Mouse (Mus musculus) MEL (cell line): Measurements from ENCODE around the gene Ttc3. TPM values are rescaled to one million over a fixed set of nuclear protein-coding genes. Genes with fewer than 3 reads are reported as not detected.

Experiments
- DNase-seq: peaks from one replicate; pipeline ENCODE4 v3.0.0; 2011; ENCODE audit warnings: low read depth, low spot score
- H3K27ac ChIP-seq: 2 replicates; pipeline ENCODE4 v1.5.1; 2012; ENCODE audit warnings: low read depth, mild to moderate bottlenecking, control low read depth, low read length, moderate library complexity; ENCODE audit not compliant: control insufficient read depth
- H3K27me3 ChIP-seq, 2 experiments: fragments of 150-350 bp in 1 of 2; sonication (generic) in 1 of 2; 2 replicates each; pipeline ENCODE4 v1.6.1; 2012; ENCODE audit warnings: low read length in 2 of 2, mild to moderate bottlenecking in 2 of 2, improper control_type of control experiment in 1 of 2, moderate library complexity in 1 of 2; ENCODE audit not compliant: insufficient read depth in 2 of 2, control insufficient read depth in 1 of 2
- H3K36me3 ChIP-seq, 2 experiments: 2 replicates each; pipeline ENCODE4 v1.6.1; 2012 to 2014; ENCODE audit warnings: low read length in 2 of 2, improper control_type of control experiment in 1 of 2, inconsistent platforms in 1 of 2, mild to moderate bottlenecking in 1 of 2; ENCODE audit not compliant: insufficient read depth in 2 of 2, control insufficient read depth in 1 of 2
- H3K4me1 ChIP-seq, 2 experiments: fragments of 150-350 bp in 1 of 2; sonication (generic) in 1 of 2; 2 replicates each; pipeline ENCODE4 v1.6.1; 2012; ENCODE audit warnings: low read length in 2 of 2, improper control_type of control experiment in 1 of 2, mild to moderate bottlenecking in 1 of 2; ENCODE audit not compliant: insufficient read depth in 2 of 2, control insufficient read depth in 1 of 2
- H3K4me3 ChIP-seq, 2 experiments: fragments of 150-350 bp in 1 of 2; sonication (generic) in 1 of 2; 2 replicates each; pipeline ENCODE4 v1.5.1; 2012; ENCODE audit warnings: low read depth in 2 of 2, low read length in 2 of 2, mild to moderate bottlenecking in 2 of 2, moderate library complexity in 2 of 2, control low read depth in 1 of 2, improper control_type of control experiment in 1 of 2; ENCODE audit not compliant: control insufficient read depth in 1 of 2, insufficient read depth in 1 of 2
- H3K79me2 ChIP-seq: 2 replicates; pipeline ENCODE4 v1.6.1; 2012; ENCODE audit warnings: mild to moderate bottlenecking, low read length, moderate library complexity; ENCODE audit not compliant: control insufficient read depth, poor library complexity, insufficient read depth
- H3K9ac ChIP-seq: 2 replicates; pipeline ENCODE4 v1.6.1; 2012; ENCODE audit warnings: low read depth, mild to moderate bottlenecking, control low read depth, low read length, moderate library complexity; ENCODE audit not compliant: control insufficient read depth, poor library complexity, severe bottlenecking
- H3K9me3 ChIP-seq: fragments of 150-350 bp; sonication (generic); replicated peaks from 2 replicates; pipeline ENCODE4 v1.6.1; 2012; ENCODE audit warnings: mild to moderate bottlenecking, low read length, improper control_type of control experiment, moderate library complexity; ENCODE audit not compliant: insufficient read depth
- BHLHE40 ChIP-seq: IDR thresholded peaks from 2 replicates; pipeline ENCODE4 v1.6.1; 2012; ENCODE audit warnings: low read depth, mild to moderate bottlenecking, inconsistent platforms, low read length, improper control_type of control experiment, borderline replicate concordance
- CHD1 ChIP-seq: IDR thresholded peaks from 2 replicates; pipeline ENCODE4 v1.6.1; 2012; ENCODE audit warnings: low read depth, mild to moderate bottlenecking, inconsistent platforms, low read length, improper control_type of control experiment
- CHD2 ChIP-seq: IDR thresholded peaks from 2 replicates; pipeline ENCODE4 v1.6.1; 2011; ENCODE audit warnings: low read length, improper control_type of control experiment
- E2F4 ChIP-seq: IDR thresholded peaks from 2 replicates; pipeline ENCODE4 v1.6.1; 2011; ENCODE audit warnings: low read depth, low read length, improper control_type of control experiment, borderline replicate concordance
- KAT2A ChIP-seq: conservative IDR thresholded peaks from 2 replicates; pipeline ENCODE4 v1.6.1; 2012; ENCODE audit warnings: low read depth, low read length, improper control_type of control experiment, inconsistent platforms
- MAFK ChIP-seq: IDR thresholded peaks from 2 replicates; pipeline ENCODE4 v1.6.1; 2011; ENCODE audit warnings: low read depth, mild to moderate bottlenecking, low read length, improper control_type of control experiment, borderline replicate concordance
- MXI1 ChIP-seq: IDR thresholded peaks from 2 replicates; pipeline ENCODE4 v1.6.1; 2011; ENCODE audit warnings: mild to moderate bottlenecking, low read depth, low read length, improper control_type of control experiment
- MYB ChIP-seq: IDR thresholded peaks from 2 replicates; pipeline ENCODE4 v1.6.1; 2011; ENCODE audit warnings: mild to moderate bottlenecking, low read depth, low read length, improper control_type of control experiment
- MYC ChIP-seq: IDR thresholded peaks from 2 replicates; pipeline ENCODE4 v1.6.1; 2011; ENCODE audit warnings: low read depth, mild to moderate bottlenecking, low read length, improper control_type of control experiment, moderate library complexity
- NELFE ChIP-seq: IDR thresholded peaks from 2 replicates; pipeline ENCODE4 v1.6.1; 2011; ENCODE audit warnings: low read depth, low read length, improper control_type of control experiment
- POLR2A ChIP-seq, 2 experiments: IDR thresholded peaks; 2 replicates each; pipeline ENCODE4 v1.6.1; 2011 to 2012; ENCODE audit warnings: low read length in 2 of 2, mild to moderate bottlenecking in 2 of 2, control low read depth in 1 of 2, improper control_type of control experiment in 1 of 2, low read depth in 1 of 2, moderate library complexity in 1 of 2; ENCODE audit not compliant: control insufficient read depth in 1 of 2, insufficient read depth in 1 of 2, poor library complexity in 1 of 2
- RAD21 ChIP-seq: IDR thresholded peaks from 2 replicates; pipeline ENCODE4 v1.6.1; 2011; ENCODE audit warnings: mild to moderate bottlenecking, low read depth, low read length, improper control_type of control experiment
- RCOR1 ChIP-seq: IDR thresholded peaks from 2 replicates; pipeline ENCODE4 v1.6.1; 2012; ENCODE audit warnings: low read depth, mild to moderate bottlenecking, inconsistent platforms, low read length, improper control_type of control experiment
- TAL1 ChIP-seq: IDR thresholded peaks from 2 replicates; pipeline ENCODE4 v1.6.1; 2012; ENCODE audit warnings: mild to moderate bottlenecking, inconsistent platforms, low read length, moderate library complexity, mixed read lengths
- TBP ChIP-seq: IDR thresholded peaks from 2 replicates; pipeline ENCODE4 v1.8.0; 2011; ENCODE audit warnings: low read depth, low read length, improper control_type of control experiment
- UBTF ChIP-seq: IDR thresholded peaks from 2 replicates; pipeline ENCODE4 v1.6.1; 2012; ENCODE audit warnings: low read depth, mild to moderate bottlenecking, inconsistent platforms, low read length, improper control_type of control experiment, moderate library complexity, borderline replicate concordance; ENCODE audit not compliant: insufficient read depth
- USF2 ChIP-seq, 2 experiments: IDR thresholded peaks; 2 replicates each; pipeline ENCODE4 v1.6.1; 2011 to 2012; ENCODE audit warnings: improper control_type of control experiment in 2 of 2, low read length in 2 of 2, borderline replicate concordance in 1 of 2, inconsistent platforms in 1 of 2, low read depth in 1 of 2, mild to moderate bottlenecking in 1 of 2; ENCODE audit not compliant: insufficient read depth in 1 of 2
- ZKSCAN1 ChIP-seq: IDR thresholded peaks from 2 replicates; pipeline ENCODE4 v1.6.1; 2012; ENCODE audit warnings: low read depth, mild to moderate bottlenecking, inconsistent platforms, low read length, improper control_type of control experiment, moderate library complexity
- ZMIZ1 ChIP-seq: IDR thresholded peaks from 2 replicates; pipeline ENCODE4 v1.6.1; 2012; ENCODE audit warnings: low read depth, mild to moderate bottlenecking, inconsistent platforms, low read length, improper control_type of control experiment, moderate library complexity
- ZNF384 ChIP-seq: IDR thresholded peaks from 2 replicates; pipeline ENCODE4 v1.6.1; 2012; ENCODE audit warnings: low read depth, mild to moderate bottlenecking, inconsistent platforms, low read length, improper control_type of control experiment
- polyA plus RNA-seq, 2 experiments: library from polyadenylated mRNA; stranded (reverse) in 1 of 2; unstranded in 1 of 2; fragments of >175 nt in 1 of 2; fragments of >200 nt in 1 of 2; gene quantifications; 2 replicates each; pipeline versions ENCODE4 v1.2.1 to v1.2.4; 2012; ENCODE audit warnings: low replicate concordance in 2 of 2, low read depth in 1 of 2; ENCODE audit not compliant: insufficient read length in 2 of 2, insufficient read depth in 1 of 2, missing spikeins in 1 of 2
- total RNA-seq: library from RNA; depleted of rRNA; stranded (reverse); fragments of 300-350 nt; gene quantifications from 2 replicates; pipeline ENCODE4 v1.2.3, GENCODE M21; 2012

Ttc3 gene
- total and polyA plus RNA-seq, 3 experiments = 46.4 to 352 (median 47.5) TPM

- TF ChIP-seq MXI1 (peak; percentile 62; the same call in 1 of the 2 replicates), ZMIZ1 (no peak), TAL1 (no peak), NELFE (no peak; the same call in 1 of the 2 replicates), MYB (0 out of 2 replicates have a peak, but pooled peaks have one; percentile 11), CHD2 (no peak), E2F4 (no peak), USF2 (IDR thresholded peaks at IDR 0.05; ENCODE audit: borderline replicate concordance in 1 of 2, insufficient read depth in 1 of 2, low read depth in 1 of 2, low read length in 2 of 2) (no peak), KAT2A (no peak), RCOR1 (no peak; the same call in none of the 2 replicates), TBP (no peak), MAFK (peak; percentile 93)
Measured at GRCm38 (mm10) chr16:94411287-94411686, 40.9 kb downstream of the Ttc3 start (continued).

- TF ChIP-seq UBTF (no peak), KAT2A (no peak), CHD1 (no peak), RAD21 (no peak), NELFE (no peak), MYC (no peak), RCOR1 (no peak), ZNF384 (no peak), POLR2A (IDR thresholded peaks at IDR 0.05; ENCODE audit: control insufficient read depth in 1 of 2, insufficient read depth in 1 of 2, low read depth in 1 of 2, low read length in 2 of 2, poor library complexity in 1 of 2) (no peak), ZKSCAN1 (no peak), BHLHE40 (no peak)
- H3K9ac ChIP-seq = no peak overlapping the region
- no peak for DNase-seq
- no peak overlapping the region for H3K27ac ChIP-seq
- peaks cover 5 to 15% of the 10 kb centered on the region in 2 experiments for H3K4me1 ChIP-seq
- no peak overlapping the region for H3K4me3 ChIP-seq
- H3K79me2 ChIP-seq = no peaks in the 10 kb centered on the region
- H3K27me3 ChIP-seq = no peaks in the 10 kb centered on the region
- no peaks in the 10 kb centered on the region for H3K9me3 ChIP-seq
- H3K36me3 ChIP-seq = peaks cover 21 to 27% of the 10 kb centered on the region in 2 experiments
Measured at GRCm38 (mm10) chr16:94412198-94412597, 41.8 kb downstream of the Ttc3 start.
